Mouse (Mus musculus): ENCODE results near the gene Gm20388.

GRCm38 (mm10) chr8:123836354-123836753 is 3925.7 kb downstream of the Gm20388 start:
- TF ChIP-seq CTCF (IDR thresholded peaks at IDR 0.05; ENCODE audit: insufficient read depth, low read depth, low read length) (no peak), POLR2A (IDR thresholded peaks at IDR 0.05; ENCODE audit: insufficient read depth, low read depth, low read length) (no peak)

Data from olfactory bulb, adult 2 months (tissue).